Mouse (Mus musculus) heart, embryonic 10.5 days (tissue): ENCODE data around the gene Ttyh2. TPM values are rescaled to one million over a fixed set of nuclear protein-coding genes. Genes with fewer than 3 reads are reported as not detected.

ENCODE experiments used
- polyA plus RNA-seq: library from polyadenylated mRNA; unstranded; fragments of >200 nt; fragmentation: Nextera tagmentation; extraction: Ambion mirVana; gene quantifications from 2 replicates; pipeline ENCODE4 v1.2.1, GENCODE M21; 2016

Ttyh2 gene
- polyA plus RNA-seq, 1 experiment from 2014 or later, result 4.8 TPM

Other genes starting within 250 kb of the Ttyh2 start
- 789 and 902 TPM in 2 replicates for gene Rpl38, start 6.9 kb upstream of the Ttyh2 start, polyA plus RNA-seq
- 0.19 and 0.53 TPM in 2 replicates for gene Dnaic2, start 52.0 kb downstream of the Ttyh2 start, polyA plus RNA-seq
- 0.14 TPM in 1 of 2 replicates, not detected in the other for gene Kif19a, start 90.0 kb downstream of the Ttyh2 start, polyA plus RNA-seq
- 0.21 and 0.34 TPM in 2 replicates for gene Btbd17, start 120.5 kb downstream of the Ttyh2 start, polyA plus RNA-seq
- gene Gpr142, start 123.5 kb downstream of the Ttyh2 start, polyA plus RNA-seq, result not detected in 2 replicates
- 36.6 and 46.3 TPM in 2 replicates for gene Gprc5c, start 175.7 kb downstream of the Ttyh2 start, polyA plus RNA-seq
- gene Cd300a, start 214.6 kb downstream of the Ttyh2 start, polyA plus RNA-seq, result 0.46 and 0.62 TPM in 2 replicates